Mouse (Mus musculus) B cell, adult 2 months (primary cell): ENCODE measurements around the gene Vmn1r30.

ENCODE experiments used
- DNase-seq, 2 experiments: peaks; one replicate each; pipeline ENCODE4 v3.0.0; 2022

Vmn1r30 gene

GRCm38 (mm10) chr6:58443285-58443684 lies at the start of gene Vmn1r30:
Gene Vmn1r30, minus strand, starts transcription at chr6:58443385.
- DNase-seq = no peak

- DNase-seq = no peak
Observed at GRCm38 (mm10) chr6:58475230-58475629, 32.0 kb upstream of the Vmn1r30 start, which contains the start of gene Vmn1r31. Gene Vmn1r31, minus strand, starts transcription at chr6:58475330.
